Mouse (Mus musculus) limb, embryonic 14.5 days (tissue): Measurements from ENCODE around the gene Cntrob. TPM values are rescaled to one million over a fixed set of nuclear protein-coding genes. Genes with fewer than 3 reads are reported as not detected.
"Not testable (repeated sequence)": the region's sequence is repeated elsewhere in the genome, so short reads cannot be mapped to it uniquely, and the experiment has no call there.

Experiments
- ATAC-seq: fragments of 200-750 bp; cut with Nextera tagmentation; 2 replicates; pipeline ENCODE4 v1.8.0; 2017; ENCODE audit warnings: low read depth, moderate number of reproducible peaks, moderate TSS enrichment; ENCODE audit not compliant: low FRiP score
- DNase-seq: peaks from one replicate; pipeline ENCODE4 v3.0.0-alpha.2; 2015; ENCODE audit warnings: low spot score
- H3K27ac ChIP-seq: fragments of 300-500 bp; sonication (generic); replicated peaks from 2 replicates; pipeline ENCODE4 v1.5.1; 2014; ENCODE audit warnings: low read depth, mild to moderate bottlenecking, low read length, moderate library complexity, mixed read lengths
- H3K27me3 ChIP-seq: fragments of 300-500 bp; sonication (generic); 2 replicates; pipeline ENCODE4 v1.6.1; 2014; ENCODE audit warnings: low read length, mixed read lengths; ENCODE audit not compliant: control insufficient read depth, insufficient read depth
- H3K36me3 ChIP-seq: fragments of 300-500 bp; sonication (generic); 2 replicates; pipeline ENCODE4 v1.6.1; 2014; ENCODE audit warnings: mild to moderate bottlenecking, low read length, moderate library complexity, mixed read lengths; ENCODE audit not compliant: control insufficient read depth, insufficient read depth
- H3K4me1 ChIP-seq: fragments of 300-500 bp; sonication (generic); 2 replicates; pipeline ENCODE4 v1.6.1; 2014; ENCODE audit warnings: antibody characterized with exemption, low read length, mixed read lengths; ENCODE audit not compliant: control insufficient read depth, insufficient read depth
- H3K4me2 ChIP-seq: fragments of 300-500 bp; sonication (generic); replicated peaks from 2 replicates; pipeline ENCODE4 v1.6.1; 2014; ENCODE audit warnings: low read depth, mild to moderate bottlenecking, low read length, moderate library complexity; ENCODE audit not compliant: severe bottlenecking
- H3K4me3 ChIP-seq: fragments of 300-500 bp; sonication (generic); replicated peaks from 2 replicates; pipeline ENCODE4 v1.5.1; 2014; ENCODE audit warnings: low read length
- H3K9ac ChIP-seq: fragments of 300-500 bp; sonication (generic); 2 replicates; pipeline ENCODE4 v1.6.1; 2014; ENCODE audit warnings: mild to moderate bottlenecking, low read depth, low read length, moderate library complexity; ENCODE audit not compliant: severe bottlenecking
- H3K9me3 ChIP-seq: fragments of 300-500 bp; sonication (generic); 2 replicates; pipeline ENCODE4 v1.6.1; 2016; ENCODE audit warnings: low read length; ENCODE audit not compliant: control insufficient read depth
- POLR2A ChIP-seq: fragments of 200-500 bp; IDR thresholded peaks from 2 replicates; pipeline ENCODE4 v1.8.0; 2012; ENCODE audit warnings: inconsistent platforms, mild to moderate bottlenecking, moderate library complexity, borderline replicate concordance; ENCODE audit not compliant: insufficient read depth, insufficient read length; ENCODE audit errors: extremely low read depth
- WGBS: fragments of 180-500 bp; shearing (Covaris S2); extraction: QIAGEN DNeasy Blood & Tissue Kit; methylation state at CpG from one replicate; pipeline ENCODE4 v1.1.7; 2014; 5-methylcytosine and 5-hydroxymethylcytosine counted together
- polyA plus RNA-seq, 2 experiments: library from polyadenylated mRNA; depleted of rRNA in 1 of 2; stranded (reverse) in 1 of 2; unstranded in 1 of 2; fragments of >200 nt; fragmentation: Nextera tagmentation in 1 of 2; extraction: Ambion mirVana in 1 of 2; gene quantifications; 2 replicates each; pipeline versions ENCODE4 v1.2.1 to v1.2.3; 2012 to 2014

Cntrob gene
- polyA plus RNA-seq, 2 experiments: 14.6 to 44.0 TPM

- WGBS: 10% methylated on average over 26 of the region's 26 CpGs
- ATAC-seq: peak; percentile 21; the same call in 1 of the 2 replicates
- Histone ChIP-seq H3K4me1 (peaks cover 38% of the 10 kb centered on the region), H3K4me2 (peak within 1 kb of the TSS; percentile 96), H3K9ac (peak within 1 kb of the TSS; percentile 56), H3K9me3 (no peaks in the 10 kb centered on the region), H3K36me3 (no peaks in the 10 kb centered on the region), H3K27me3 (peaks cover 16% of the 10 kb centered on the region), H3K4me3 (peak within 1 kb of the TSS; percentile 54), H3K27ac (no peak within 1 kb of the TSS)
- no peak for TF ChIP-seq POLR2A
- DNase-seq: peak; percentile 90
Observed at GRCm38 (mm10) chr11:69325628-69326407, 2.2 kb upstream of the Cntrob start, which contains the start of gene Kcnab3. Gene Kcnab3, plus strand, starts transcription at chr11:69326258.

DNA sequence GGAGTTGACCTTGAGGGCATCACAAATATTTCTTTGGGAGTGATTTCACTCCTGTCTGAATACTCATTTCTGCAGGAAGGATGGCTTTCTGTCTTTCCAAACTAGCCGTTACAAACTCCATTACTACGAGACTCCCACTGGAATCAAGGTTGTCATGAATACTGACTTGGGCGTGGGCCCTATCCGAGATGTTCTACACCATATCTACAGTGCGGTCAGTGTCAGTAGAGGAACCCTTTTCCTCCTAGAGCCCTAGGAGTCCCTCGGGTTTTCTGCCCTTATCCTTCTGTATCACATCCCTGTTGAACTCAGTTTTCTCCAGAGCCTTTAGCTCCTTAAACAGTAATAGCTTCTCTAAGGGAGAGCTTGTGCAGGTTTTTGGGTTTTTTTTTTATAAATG is 1.2 kb upstream of the Cntrob start:
- no peak overlapping the region for H3K27ac ChIP-seq
- peak overlapping the region; percentile 62; the same call in 1 of the 2 replicates for H3K4me3 ChIP-seq
- H3K36me3 ChIP-seq: peaks cover 3% of the 10 kb centered on the region
- no peak for ATAC-seq
- peaks cover 38% of the 10 kb centered on the region for H3K4me1 ChIP-seq
- no peak overlapping the region for H3K9ac ChIP-seq
- no peak for TF ChIP-seq POLR2A
- peaks cover 16% of the 10 kb centered on the region for H3K27me3 ChIP-seq
- WGBS: 85% methylated on average over 6 of the region's 6 CpGs
- no peak for DNase-seq
- H3K9me3 ChIP-seq: no peaks in the 10 kb centered on the region
- H3K4me2 ChIP-seq: peak overlapping the region; percentile 73

DNA sequence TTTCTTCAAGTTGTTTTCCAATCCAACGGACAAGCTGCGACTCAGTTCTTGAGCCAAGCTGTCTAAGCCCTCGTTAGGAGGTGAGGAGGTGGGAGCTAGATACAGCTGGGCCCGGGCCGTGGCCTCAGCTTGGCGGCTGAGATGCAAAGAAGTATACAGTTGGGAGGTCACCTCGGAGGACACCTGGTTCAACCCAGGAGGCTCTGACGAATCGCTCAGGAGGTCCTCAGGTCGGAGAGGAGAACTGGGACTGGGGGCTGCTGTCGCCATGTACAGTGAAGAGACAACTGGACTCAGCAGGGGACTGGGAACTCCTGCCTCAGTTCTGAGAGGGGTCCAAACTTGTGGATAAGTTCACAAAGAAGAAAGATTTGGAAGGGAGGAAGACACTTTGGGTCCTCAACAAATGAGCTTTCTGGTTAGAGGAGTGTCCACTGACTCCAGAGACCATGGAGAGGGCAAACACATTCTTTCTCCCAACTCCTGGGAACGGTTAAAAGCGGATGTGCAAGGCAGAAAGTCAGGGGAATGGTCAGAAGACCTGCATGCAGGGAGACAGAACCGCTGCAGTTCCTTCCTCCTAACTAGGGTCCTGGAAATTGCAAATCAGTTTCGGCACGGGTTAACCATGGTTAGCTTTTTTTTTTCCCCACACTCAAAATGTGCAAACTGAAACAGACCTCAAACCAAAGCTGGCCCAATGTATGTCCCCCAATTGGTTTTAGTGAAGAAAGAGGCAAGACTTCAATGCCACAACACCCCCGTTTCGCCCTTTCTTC is 693 bp downstream of the Cntrob start:
- DNase-seq (no peak), ATAC-seq (no peak)
- WGBS: 17% methylated on average over 18 of the region's 18 CpGs
- no peak for TF ChIP-seq POLR2A
- Histone ChIP-seq H3K4me1 (peaks cover 38% of the 10 kb centered on the region), H3K9ac (peak overlapping the region; percentile 88), H3K9me3 (no peaks in the 10 kb centered on the region), H3K27me3 (peaks cover 16% of the 10 kb centered on the region), H3K27ac (peak overlapping the region; percentile 87), H3K36me3 (peaks cover 22% of the 10 kb centered on the region), H3K4me2 (peak overlapping the region; percentile 73), H3K4me3 (peak overlapping the region; percentile 62)

DNA sequence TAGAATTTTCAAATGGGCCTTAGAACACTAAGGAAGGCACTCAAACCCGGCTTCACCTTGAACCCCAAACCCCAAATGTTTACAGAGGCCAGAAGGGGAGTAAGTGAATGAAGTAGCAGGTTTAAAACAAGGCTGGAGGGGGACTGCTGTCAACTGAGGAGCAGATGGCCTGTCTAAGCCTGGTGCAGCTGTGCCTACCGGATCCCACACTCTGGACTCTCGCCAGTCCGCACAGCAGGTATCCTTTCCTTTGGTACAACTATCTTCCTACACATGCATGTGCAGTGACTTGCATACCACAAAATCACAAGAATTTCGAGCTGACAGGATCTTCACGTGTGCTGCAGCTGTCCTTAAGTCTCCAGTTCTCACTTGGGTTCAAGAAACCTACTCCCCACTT is 1.6 kb downstream of the Cntrob start:
- H3K9me3 ChIP-seq: no peaks in the 10 kb centered on the region

GRCm38 (mm10) chr11:69321580-69321979 is 2.0 kb downstream of the Cntrob start:
- DNase-seq (no peak), ATAC-seq (no peak)
- WGBS: 94% methylated on average over 6 of the region's 6 CpGs
- peaks cover 4% of the 10 kb centered on the region for H3K27me3 ChIP-seq
- no peak overlapping the region for H3K27ac ChIP-seq
- peak overlapping the region; percentile 8; the same call in 1 of the 2 replicates for H3K4me3 ChIP-seq
- no peaks in the 10 kb centered on the region for H3K9me3 ChIP-seq
- peaks cover 28% of the 10 kb centered on the region for H3K36me3 ChIP-seq
- no peak overlapping the region for H3K4me2 ChIP-seq
- H3K9ac ChIP-seq: peak overlapping the region; percentile 88; the same call in 1 of the 2 replicates
- H3K4me1 ChIP-seq: peaks cover 33% of the 10 kb centered on the region
- no peak for TF ChIP-seq POLR2A

More for the DNA sequence above, 1.6 kb downstream of the Cntrob start:
- Histone ChIP-seq H3K4me3 (peak overlapping the region; percentile 62; the same call in 1 of the 2 replicates), H3K4me1 (peaks cover 37% of the 10 kb centered on the region), H3K27me3 (peaks cover 8% of the 10 kb centered on the region), H3K4me2 (peak overlapping the region; percentile 73), H3K27ac (no peak overlapping the region), H3K9ac (peak overlapping the region; percentile 88), H3K36me3 (peaks cover 25% of the 10 kb centered on the region)
- TF ChIP-seq POLR2A: no peak
- 64% methylated on average over 6 of the region's 6 CpGs for WGBS
- no peak for ATAC-seq
- no peak for DNase-seq

- not testable (repeated sequence) for H3K27ac ChIP-seq, H3K27me3 ChIP-seq, H3K4me2 ChIP-seq, H3K9me3 ChIP-seq, DNase-seq, H3K4me3 ChIP-seq, H3K9ac ChIP-seq, ATAC-seq
- WGBS: 82% methylated on average over 3 of the region's 3 CpGs
- Histone ChIP-seq H3K36me3 (peaks cover 58% of the 10 kb centered on the region), H3K4me1 (peaks cover 11% of the 10 kb centered on the region; the same call in 1 of the 2 replicates)
Observed at GRCm38 (mm10) chr11:69318000-69318399, 5.6 kb downstream of the Cntrob start.
